Mouse (Mus musculus): Measurements from ENCODE around the gene Nsmce3.

The Nsmce3 gene

DNA sequence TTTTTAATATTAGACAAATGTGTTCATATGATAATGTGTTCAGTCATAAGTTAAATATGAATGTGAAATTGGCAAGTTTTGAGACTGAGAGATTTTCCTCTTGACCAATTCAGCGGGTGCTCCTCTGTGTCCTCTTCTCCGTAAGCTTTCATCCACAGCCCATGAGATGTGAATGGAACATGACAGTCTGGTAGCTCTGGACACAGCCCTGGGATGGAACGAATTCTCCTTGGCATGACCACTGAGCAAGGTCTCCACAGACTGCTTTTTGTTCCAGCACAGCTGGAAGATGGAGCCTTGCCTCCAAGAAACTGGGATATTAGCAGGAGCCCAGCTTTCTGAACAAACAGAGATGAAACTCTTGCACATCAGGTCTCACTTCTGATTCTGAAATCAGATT lies 9.8 kb downstream of the Nsmce3 start:
- no peak for DNase-seq (ENCODE audit: low spot score in 2 of 2)

DNA sequence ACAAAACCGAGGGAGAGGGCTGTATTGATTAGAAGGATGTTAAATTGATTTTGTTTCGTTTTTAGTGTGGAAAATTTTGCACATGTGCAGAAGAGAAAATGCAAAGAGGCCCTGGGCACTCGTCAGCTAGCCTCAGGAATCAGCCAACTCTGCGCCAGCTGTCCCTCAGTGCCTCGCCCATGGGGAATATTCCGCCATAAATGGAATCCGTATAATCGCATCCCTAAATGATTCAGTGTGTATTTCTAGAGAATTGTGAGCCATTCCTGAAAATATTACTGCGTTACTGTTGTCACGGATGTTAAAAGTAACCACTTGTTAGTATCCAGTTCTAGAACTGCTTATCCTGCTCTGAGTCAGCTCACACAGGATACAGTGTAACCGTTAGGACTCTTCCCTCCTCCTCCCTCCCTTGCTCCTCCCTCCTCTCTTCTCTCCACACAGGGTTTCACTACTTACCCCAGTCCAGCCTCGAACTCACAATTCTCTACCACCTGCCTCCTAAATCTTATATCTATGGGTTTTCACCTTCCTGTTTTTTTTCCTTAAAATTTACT lies 16.2 kb downstream of the Nsmce3 start:
- no peak for DNase-seq (ENCODE audit: low spot score in 2 of 2)

DNA sequence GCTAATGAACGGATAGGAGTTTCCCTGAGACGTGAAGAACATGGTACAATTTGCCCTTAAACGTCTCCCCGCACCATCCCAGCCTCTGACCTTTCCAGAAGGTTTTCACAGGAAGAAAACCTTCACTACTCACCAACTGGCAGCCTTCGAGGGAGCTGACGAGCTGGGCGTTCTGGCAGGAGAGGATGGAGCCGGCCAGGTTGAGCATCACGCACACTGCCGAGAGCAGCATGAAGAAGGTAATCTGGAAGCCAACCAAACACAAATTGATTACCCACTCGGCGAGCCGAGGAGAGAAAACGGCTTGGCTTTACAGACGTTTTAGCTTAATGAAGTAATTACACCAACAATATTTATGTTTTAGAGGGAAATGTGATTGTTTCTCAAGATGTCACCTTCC lies 16.8 kb downstream of the Nsmce3 start:
- DNase-seq (ENCODE audit: low spot score in 2 of 2): no peak

DNA sequence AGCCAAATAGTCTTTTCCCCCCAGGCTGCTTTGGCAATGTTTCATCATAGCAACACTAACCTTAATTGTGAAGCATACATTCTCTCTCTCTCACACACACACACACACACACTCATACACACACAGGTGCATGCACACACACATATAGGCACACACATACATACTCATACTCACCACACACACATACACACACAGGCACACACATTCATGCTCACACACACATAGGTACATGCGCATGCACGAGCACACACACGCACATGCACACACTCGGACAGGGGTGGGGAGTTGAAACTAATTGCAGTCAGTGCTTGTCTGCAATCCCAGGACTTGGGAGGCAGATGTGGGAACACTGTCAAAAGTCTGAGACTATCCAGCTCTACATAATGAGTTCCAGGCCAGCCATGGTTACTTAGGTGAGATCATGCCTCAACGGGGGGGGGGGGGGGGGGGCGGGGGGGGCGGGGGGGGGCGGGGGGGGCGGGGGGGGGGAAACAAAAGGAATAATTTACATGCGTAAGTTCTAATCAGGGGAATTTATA lies 17.3 kb downstream of the Nsmce3 start:
- DNase-seq (ENCODE audit: low spot score in 2 of 2): no peak

DNA sequence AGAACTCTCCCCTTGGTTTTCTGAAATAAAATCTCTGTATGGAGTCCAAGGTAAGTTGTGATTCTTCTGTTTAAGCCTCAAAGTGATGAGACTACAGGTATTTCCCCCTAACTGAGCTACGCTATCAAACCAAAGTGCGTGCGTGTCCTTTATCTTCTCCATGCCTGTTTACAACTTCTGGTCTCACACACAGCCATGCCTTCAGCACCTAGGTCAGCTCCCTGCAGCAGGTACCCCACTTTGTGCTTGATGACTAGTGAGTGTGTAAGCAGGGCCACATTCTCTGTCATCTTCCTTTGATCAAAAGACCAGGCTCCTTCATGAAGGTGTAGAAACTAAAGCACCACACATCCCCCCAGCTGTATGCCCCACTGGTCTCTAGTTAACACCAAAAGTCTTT lies 22.0 kb downstream of the Nsmce3 start:
- no peak for DNase-seq (ENCODE audit: low spot score in 2 of 2)

DNA sequence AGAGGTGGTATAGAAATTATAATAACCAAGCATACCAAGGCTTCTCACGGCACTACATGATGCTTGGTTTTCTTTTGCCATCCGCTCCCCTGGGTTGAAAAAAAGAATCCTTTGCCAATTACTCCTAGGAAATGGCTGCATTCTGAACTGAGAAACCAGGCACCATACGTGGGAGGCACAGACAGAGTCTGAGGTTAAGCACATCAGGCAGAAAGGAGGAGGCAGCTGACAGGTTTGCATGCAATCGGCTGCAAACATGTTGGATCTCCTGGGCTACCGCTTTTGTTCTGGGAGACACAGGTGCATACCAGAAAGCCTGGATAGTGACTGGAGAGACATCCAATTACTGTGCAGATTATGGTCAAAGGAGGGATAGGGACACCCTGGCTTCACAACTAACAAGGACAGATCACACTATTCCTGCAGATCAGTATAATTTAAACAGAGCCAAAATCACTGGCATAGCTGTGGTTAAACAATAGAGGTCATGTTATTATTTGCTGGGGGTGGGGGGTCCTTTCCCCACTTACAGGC lies 25.4 kb downstream of the Nsmce3 start:
- DNase-seq (ENCODE audit: low spot score in 2 of 2): no peak

DNA sequence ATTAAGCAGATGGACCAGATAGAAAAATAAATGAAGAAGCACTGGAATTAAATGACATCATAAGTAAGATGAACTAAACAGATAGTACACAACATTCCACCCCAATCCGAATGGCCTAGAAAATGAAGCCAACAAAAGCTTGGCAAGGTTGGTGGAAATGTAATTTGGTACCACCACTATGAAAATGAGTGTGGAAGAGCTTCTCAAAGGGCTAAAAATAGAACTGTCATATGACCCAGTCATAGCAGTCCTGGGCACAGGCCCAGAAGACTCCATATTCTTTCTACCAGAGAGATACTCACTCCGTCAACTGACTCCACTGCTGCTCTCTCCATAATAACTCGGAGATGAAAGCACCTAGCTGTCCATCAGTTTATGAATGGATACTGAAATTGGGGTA lies 26.7 kb downstream of the Nsmce3 start:
- DNase-seq (ENCODE audit: low spot score in 2 of 2): no peak

DNA sequence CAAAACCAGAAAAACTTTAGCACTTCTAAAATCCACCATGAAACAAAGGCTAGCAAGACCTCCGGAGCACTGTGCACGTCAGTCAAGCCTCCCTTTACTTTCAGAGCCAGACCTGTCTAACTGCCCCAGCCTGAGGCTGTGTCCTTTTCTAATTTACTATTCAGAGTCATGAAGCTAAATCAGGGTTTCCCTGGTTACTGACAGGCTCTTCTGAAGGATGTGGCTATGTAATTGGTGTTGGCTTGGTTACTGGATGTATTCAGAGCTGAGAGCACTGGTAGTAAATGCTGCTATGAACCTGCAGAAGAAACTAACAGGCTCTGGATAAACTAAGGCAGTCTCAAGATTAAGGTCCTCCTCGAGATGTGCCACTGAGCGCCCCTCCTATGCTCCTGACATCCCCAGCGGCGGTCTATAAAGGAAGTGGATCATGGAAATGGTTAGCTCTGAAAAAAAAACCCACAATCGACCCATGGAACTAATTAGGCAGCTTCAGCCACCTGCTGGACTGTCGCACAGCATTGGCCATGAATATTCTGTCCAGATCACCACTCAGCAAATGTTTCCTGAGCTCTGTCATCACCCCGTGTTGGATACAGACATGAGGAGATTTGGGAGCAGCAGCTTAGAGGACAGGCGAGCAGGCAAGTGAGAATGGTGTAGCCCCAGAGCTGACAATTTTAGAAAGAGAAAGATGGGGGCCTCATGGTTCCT lies 31.7 kb downstream of the Nsmce3 start:
- no peak for DNase-seq (ENCODE audit: low spot score in 2 of 2)

DNA sequence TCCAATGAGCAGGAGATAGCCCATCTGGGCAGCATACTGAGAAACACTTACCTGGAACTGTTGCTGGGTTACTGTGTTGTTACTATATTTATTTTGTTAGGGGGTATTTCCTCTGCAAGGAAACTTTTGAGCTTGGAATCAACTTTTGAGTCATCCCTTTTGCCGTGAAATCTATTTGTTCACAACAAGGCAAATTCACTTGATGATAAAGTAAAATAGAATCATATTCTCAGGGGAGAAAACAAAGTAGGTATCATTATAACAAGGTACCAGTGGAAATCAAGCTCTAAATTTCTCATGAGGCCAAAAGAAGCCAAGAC lies 32.3 kb downstream of the Nsmce3 start:
- DNase-seq (ENCODE audit: low spot score in 2 of 2): no peak

DNA sequence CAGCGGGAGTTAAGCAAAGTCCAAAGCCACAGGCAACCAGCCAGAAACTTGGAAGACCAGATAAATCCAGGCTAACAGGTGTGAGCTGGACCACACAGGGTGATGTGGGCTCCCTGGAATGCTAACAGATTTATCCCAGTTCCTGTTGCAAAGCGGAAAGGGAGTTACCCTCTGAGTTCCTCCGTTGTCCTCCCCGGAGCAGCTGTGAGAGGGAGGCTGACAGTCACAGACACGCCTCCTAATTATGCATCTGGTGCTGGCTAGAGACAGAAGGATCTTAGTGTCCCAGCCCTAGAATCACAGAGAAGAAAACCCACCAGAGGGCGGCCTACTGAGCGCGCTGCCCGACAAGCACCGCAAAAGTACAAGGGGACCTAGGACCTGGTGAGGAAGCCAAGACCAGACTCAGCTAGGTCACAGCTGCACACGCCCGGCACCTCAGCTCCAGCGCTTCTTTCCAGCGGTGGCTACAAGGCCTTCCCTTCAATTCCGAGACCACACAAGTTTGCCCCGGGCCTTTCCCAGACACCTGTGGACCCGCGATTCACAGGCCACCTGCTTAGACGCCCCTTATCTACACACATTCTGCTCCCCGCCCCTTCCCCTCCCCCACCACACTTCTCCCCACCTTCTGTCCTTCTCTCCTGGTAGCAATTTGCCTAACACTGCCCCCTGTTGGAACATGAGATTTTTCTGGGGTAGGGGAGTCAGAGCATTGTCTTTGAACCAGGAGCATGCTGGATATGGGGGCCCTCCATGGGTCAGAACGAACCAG lies 32.8 kb downstream of the Nsmce3 start:
- DNase-seq (ENCODE audit: low spot score in 2 of 2): peak in 1 of 2 experiments; percentile 62

DNA sequence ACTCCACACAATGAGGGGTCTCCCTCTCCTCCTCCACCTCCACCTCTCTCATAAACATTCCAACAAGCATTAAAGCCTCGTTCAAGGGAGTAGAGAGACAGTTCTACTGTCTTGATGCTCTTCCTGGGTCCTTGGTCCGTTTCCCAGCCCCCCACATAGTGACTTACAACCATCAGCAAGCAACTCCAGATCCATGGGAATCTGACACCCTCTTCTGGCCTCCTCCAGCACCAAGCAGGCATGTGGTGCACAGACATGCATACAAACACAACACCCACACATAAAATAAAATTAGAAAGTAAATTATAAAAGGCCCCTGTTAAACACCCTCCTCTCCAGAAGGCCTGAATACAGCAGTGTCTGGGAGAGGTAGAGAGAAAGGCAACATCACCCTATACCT lies 33.5 kb downstream of the Nsmce3 start:
- no peak for DNase-seq (ENCODE audit: low spot score in 2 of 2)

DNA sequence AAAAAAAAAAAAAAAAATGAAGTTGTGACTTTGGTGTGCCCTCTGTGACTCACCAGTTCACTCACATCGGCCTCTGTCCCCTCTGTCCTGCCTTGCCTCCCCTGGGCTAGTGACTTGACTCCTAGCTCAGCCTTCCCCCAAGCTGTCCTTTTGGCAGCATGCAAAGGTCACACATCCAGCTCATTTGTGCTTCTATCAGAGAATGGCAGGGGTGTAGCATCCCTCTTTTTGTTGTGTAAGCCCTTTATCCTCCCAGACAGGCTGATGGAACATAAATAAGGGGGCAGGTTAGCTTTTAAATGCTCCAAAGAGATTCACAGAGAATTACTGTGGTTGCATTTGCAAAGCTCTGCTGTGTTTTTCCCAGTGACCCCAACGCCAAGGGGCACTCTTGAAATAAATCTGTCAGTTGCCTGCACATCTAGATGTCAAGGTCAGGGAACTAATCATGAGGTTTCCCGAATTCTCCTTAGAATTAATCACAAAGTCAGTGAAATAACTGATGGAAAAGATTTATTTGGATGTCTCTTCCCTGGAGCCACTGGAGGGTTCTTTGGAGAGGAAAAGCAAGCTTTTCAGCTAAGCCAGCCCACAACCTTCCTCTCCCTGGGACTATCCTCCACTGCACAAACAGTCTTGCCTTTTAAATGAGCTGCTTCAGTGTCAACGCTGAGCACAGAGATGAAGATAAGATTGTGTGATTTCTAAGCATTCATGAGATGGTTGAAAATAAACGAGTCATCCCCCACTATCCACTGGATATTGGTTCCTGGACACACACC lies 42.4 kb downstream of the Nsmce3 start:
- DNase-seq (ENCODE audit: low spot score in 2 of 2): no peak

DNA sequence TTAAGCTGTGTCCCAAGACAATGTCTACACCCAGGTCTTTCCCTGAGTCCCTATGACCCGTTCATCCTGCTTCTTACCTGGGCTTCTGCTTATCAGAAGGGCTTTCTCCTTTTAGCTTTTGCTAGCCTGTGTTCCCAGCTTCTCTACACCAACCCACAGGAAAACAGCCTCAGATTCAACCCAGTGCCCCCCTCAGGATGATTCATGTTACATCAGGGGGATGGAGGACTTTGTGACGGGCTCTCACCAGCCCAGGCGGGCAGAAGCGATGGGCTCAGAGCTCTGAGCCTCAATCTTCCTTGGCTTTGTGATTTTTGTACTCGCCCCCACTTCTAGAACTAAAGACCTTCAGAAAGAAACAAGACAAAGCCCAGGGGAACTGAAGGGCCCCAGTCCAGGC lies 51.7 kb downstream of the Nsmce3 start:
- DNase-seq (ENCODE audit: low spot score in 2 of 2): no peak

DNA sequence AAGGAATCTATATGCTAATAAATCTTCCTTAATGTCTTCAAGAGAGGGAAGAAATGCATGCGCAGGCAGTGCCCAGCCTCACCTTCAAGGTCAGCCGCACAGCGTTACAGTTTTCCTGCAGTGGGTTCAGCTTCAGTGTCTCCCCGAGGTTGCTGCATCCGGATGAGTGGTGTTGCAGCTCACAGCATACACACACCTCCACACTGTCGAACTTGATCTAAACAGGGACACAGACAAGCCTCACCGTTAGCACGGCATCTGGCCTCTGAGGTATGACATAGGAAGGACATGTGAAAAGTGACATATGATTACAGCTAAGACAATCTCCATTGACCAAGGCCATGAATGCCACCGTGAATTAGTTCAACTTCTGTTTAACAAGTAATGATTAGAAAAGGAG lies 53.1 kb downstream of the Nsmce3 start:
- DNase-seq (ENCODE audit: low spot score in 2 of 2): no peak
